17 mouse cellular contexts compared by ENCODE assay signal in the genomic region with DNA sequence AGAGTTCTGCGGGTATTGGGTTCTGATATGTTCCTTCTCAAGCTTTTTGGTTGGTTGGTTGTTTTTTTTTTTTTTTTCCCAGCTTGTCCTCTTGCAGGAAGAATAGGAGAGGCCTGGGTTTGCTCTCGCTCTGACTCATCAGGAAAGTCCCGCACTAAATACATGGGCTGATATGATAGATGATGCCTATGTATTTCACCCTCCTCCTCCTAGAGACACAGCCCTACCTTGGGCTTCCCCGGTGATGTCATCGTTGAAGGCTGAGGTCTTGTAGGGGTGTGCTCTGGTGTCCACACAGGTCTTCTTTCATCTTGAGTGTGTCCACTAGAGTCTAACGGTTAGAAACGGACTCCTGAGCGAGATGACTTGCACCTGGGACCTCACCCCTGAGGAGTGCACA.
"Had no signal": no experiment of that assay in that cellular context is flagged by ENCODE, and none has a peak within 500 bp of the region (broad histone marks: within the 10 kb centered on the region; RNA-seq: fewer than 3 reads in every experiment).

No protein-coding gene starts in this region.

- ATAC-seq: liver, embryonic 12.5 days; lung, postnatal 0 days; midbrain, embryonic 15.5 days had no signal

- H3K9me3 ChIP-seq: limb, embryonic 12.5 days; liver, embryonic 12.5 days; liver, embryonic 15.5 days; midbrain, embryonic 12.5 days; midbrain, embryonic 15.5 days; neural tube, embryonic 13.5 days had no signal

- H3K4me2 ChIP-seq: limb, embryonic 12.5 days; liver, embryonic 12.5 days; liver, embryonic 15.5 days; midbrain, embryonic 12.5 days; midbrain, embryonic 15.5 days; neural tube, embryonic 13.5 days had no signal

- H3K4me3 ChIP-seq: left cerebral cortex, adult 2 months; limb, embryonic 12.5 days; liver, embryonic 12.5 days; liver, embryonic 15.5 days; midbrain, embryonic 12.5 days; midbrain, embryonic 15.5 days; myocyte; neural tube, embryonic 13.5 days had no signal

- H3K4me1 ChIP-seq: limb, embryonic 12.5 days; liver, embryonic 12.5 days; liver, embryonic 15.5 days; midbrain, embryonic 12.5 days; midbrain, embryonic 15.5 days; neural tube, embryonic 13.5 days had no signal

- H3K9ac ChIP-seq: limb, embryonic 12.5 days; liver, embryonic 12.5 days; liver, embryonic 15.5 days; midbrain, embryonic 12.5 days; midbrain, embryonic 15.5 days; neural tube, embryonic 13.5 days had no signal

- DNase-seq: kidney, adult 9 months; kidney, postnatal 14 days; kidney, postnatal 4 days; liver; lung, adult 2 months; retina, postnatal 1 day; thymus, adult 18-20 months; thymus, postnatal 36 days had no signal

- H3K27ac ChIP-seq: left cerebral cortex, adult 2 months; limb, embryonic 12.5 days; liver, embryonic 12.5 days; liver, embryonic 15.5 days; midbrain, embryonic 12.5 days; midbrain, embryonic 15.5 days; neural tube, embryonic 13.5 days had no signal

- H3K36me3 ChIP-seq: midbrain, embryonic 15.5 days had no signal

- H3K27me3 ChIP-seq: limb, embryonic 12.5 days; liver, embryonic 12.5 days; liver, embryonic 15.5 days; midbrain, embryonic 12.5 days; midbrain, embryonic 15.5 days; neural tube, embryonic 13.5 days had no signal
